Mouse (Mus musculus) kidney, adult 2 months (tissue): ENCODE results near the gene Mprip.
A peak's percentile ranks its signal among the peaks of the same experiment; 100 is the strongest.

Source experiments
- CTCF ChIP-seq: fragments of 200-500 bp; conservative IDR thresholded peaks from 2 replicates; pipeline ENCODE4 v1.5.1; 2011; ENCODE audit warnings: low read depth, mild to moderate bottlenecking, control low read depth, low read length, moderate library complexity, mixed read lengths; ENCODE audit not compliant: insufficient read depth, insufficient read length
- POLR2A ChIP-seq: fragments of 200-500 bp; IDR thresholded peaks from one replicate; pipeline ENCODE4 v1.6.1; 2011; ENCODE audit warnings: low read depth, low read length, control low read depth

DNA sequence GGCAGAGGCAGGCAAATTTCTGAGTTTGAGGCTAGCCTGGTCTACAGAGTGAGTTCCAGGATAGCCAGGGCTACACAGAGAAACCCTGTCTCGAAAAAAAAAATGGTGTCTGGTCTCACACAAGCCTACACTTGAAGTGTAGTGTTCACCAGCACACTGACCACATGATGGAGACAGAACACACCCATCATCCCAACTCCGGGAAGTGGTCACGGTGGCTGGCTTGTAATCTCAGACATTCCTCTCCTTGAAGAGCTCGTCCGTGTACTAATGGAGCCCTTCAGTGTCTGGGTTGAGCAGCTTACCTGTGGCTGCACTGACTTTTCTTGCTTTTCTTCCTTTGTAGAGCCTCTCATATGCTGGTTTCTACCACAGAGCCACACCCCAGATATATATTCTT lies 19.9 kb upstream of the Mprip start:
- peak; percentile 51 for TF ChIP-seq CTCF
- no peak for TF ChIP-seq POLR2A
